Mouse (Mus musculus) kidney, adult 2 months (tissue): ENCODE measurements around the gene Mogat1.

ENCODE experiments used
- CTCF ChIP-seq: fragments of 200-500 bp; conservative IDR thresholded peaks from 2 replicates; pipeline ENCODE4 v1.5.1; 2011; ENCODE audit warnings: low read depth, mild to moderate bottlenecking, control low read depth, low read length, moderate library complexity, mixed read lengths; ENCODE audit not compliant: insufficient read depth, insufficient read length
- POLR2A ChIP-seq: fragments of 200-500 bp; IDR thresholded peaks from one replicate; pipeline ENCODE4 v1.6.1; 2011; ENCODE audit warnings: low read depth, low read length, control low read depth

GRCm38 (mm10) chr1:78537494-78538010 is 26.8 kb downstream of the Mogat1 start:
- TF ChIP-seq CTCF, result no peak
- TF ChIP-seq POLR2A, result no peak
